Mouse (Mus musculus) left cerebral cortex, postnatal 36 days (tissue): ENCODE results near the gene Elmod1. TPM values are rescaled to one million over a fixed set of nuclear protein-coding genes. Genes with fewer than 3 reads are reported as not detected.

Source experiments
- DNase-seq, 2 experiments: peaks; one replicate each; pipeline ENCODE4 v3.0.0; 2021 to 2022; ENCODE audit warnings: low spot score in 2 of 2, mixed read lengths in 1 of 2
- intact Hi-C: fragments of 180-260 bp; cut with DNase I; formaldehyde crosslinking; loops from one replicate; pipeline ENCODE4 v1.15.1; 2025
- total RNA-seq, 2 experiments: library from RNA; stranded (reverse); gene quantifications; 2 replicates each; pipeline ENCODE4 v1.2.3; 2021

Elmod1 gene
- total RNA-seq, 2 experiments from 2014 or later: 175 to 181 TPM

GRCm38 (mm10) chr9:53915929-53916721 is 59.0 kb downstream of the Elmod1 start:
- DNase-seq: no peak
- intact Hi-C loops: no loop called here

GRCm38 (mm10) chr9:53910823-53911222 is 64.3 kb downstream of the Elmod1 start:
- DNase-seq: no peak
- intact Hi-C loops: no loop called here

- DNase-seq: peak in 1 of 2 experiments; percentile 35
- intact Hi-C loops: no loop called here
Observed at GRCm38 (mm10) chr9:53910331-53910730, 64.8 kb downstream of the Elmod1 start.

- intact Hi-C loops: no loop called here
- DNase-seq: no peak
Observed at GRCm38 (mm10) chr9:53906798-53907197, 68.3 kb downstream of the Elmod1 start.

- DNase-seq: no peak
- intact Hi-C loops: no loop called here
Observed at GRCm38 (mm10) chr9:53905418-53905817, 69.7 kb downstream of the Elmod1 start.

GRCm38 (mm10) chr9:53903215-53903842 is 71.8 kb downstream of the Elmod1 start:
- DNase-seq: peak; percentile 26 to 49

GRCm38 (mm10) chr9:53899836-53900235 is 75.3 kb downstream of the Elmod1 start:
- DNase-seq: peak in 1 of 2 experiments; percentile 31
- intact Hi-C loops: loop anchor here (10.0 kb wide), 1 partner anchor 205 kb away; no protein-coding TSS in a partner anchor

More at GRCm38 (mm10) chr9:53903215-53903842, 71.8 kb downstream of the Elmod1 start:
- intact Hi-C loops: no loop called here

GRCm38 (mm10) chr9:53895827-53896226 is 79.3 kb downstream of the Elmod1 start:
- intact Hi-C loops: loop anchor here (10.0 kb wide), 1 partner anchor 209 kb away; no protein-coding TSS in a partner anchor
- no peak for DNase-seq

GRCm38 (mm10) chr9:53890075-53890474 is 85.0 kb downstream of the Elmod1 start:
- peak; percentile 51 to 52 for DNase-seq
- intact Hi-C loops: loop anchor here (1.0 to 10.0 kb wide), 2 partner anchors 97 to 215 kb away; no protein-coding TSS in a partner anchor

- intact Hi-C loops: loop anchor here (5.0 kb wide), 1 partner anchor 56 kb away; no protein-coding TSS in a partner anchor
- no peak for DNase-seq
Observed at GRCm38 (mm10) chr9:53883588-53884280, 91.4 kb downstream of the Elmod1 start.

- DNase-seq: no peak
- intact Hi-C loops: no loop called here
Observed at GRCm38 (mm10) chr9:53877423-53877822, 97.7 kb downstream of the Elmod1 start.

- intact Hi-C loops: no loop called here
- no peak for DNase-seq
Observed at GRCm38 (mm10) chr9:53873239-53873638, 101.9 kb downstream of the Elmod1 start.

Other genes with a start within 250 kb of the Elmod1 start
- 1 to 10 TPM; 3.3 TPM for gene Slc35f2, start 203.8 kb downstream of the Elmod1 start, total RNA-seq
- under 1 TPM in 1 of 2 experiments, not detected in 1; 0.29 TPM for gene Sln, start 125.1 kb downstream of the Elmod1 start, total RNA-seq
- 1 to 10 TPM; 5.8 to 9.8 TPM for gene Tnfaip8l3, start 93.1 kb upstream of the Elmod1 start, total RNA-seq